Mouse (Mus musculus): Measurements from ENCODE around the gene Rph3al.

- TF ChIP-seq POLR2A (IDR thresholded peaks at IDR 0.05; ENCODE audit: low read depth, low read length) (no peak), CTCF (IDR thresholded peaks at IDR 0.05; ENCODE audit: borderline replicate concordance, insufficient read depth, low read length) (no peak)
These were observed 102.0 kb downstream of the Rph3al start for GRCm38 (mm10) chr11:75836240-75836610.

Data from embryonic fibroblast, embryonic 13.5 days (primary cell).